Mouse (Mus musculus) bone marrow macrophage, adult 2 months (primary cell): ENCODE data around the gene Ppp1cb.

ENCODE experiments used
- CTCF ChIP-seq: IDR thresholded peaks from 2 replicates; pipeline ENCODE4 v1.5.1; 2012; ENCODE audit warnings: low read depth, mild to moderate bottlenecking, low read length, moderate library complexity
- POLR2A ChIP-seq: IDR thresholded peaks from 2 replicates; pipeline ENCODE4 v1.6.1; 2012; ENCODE audit warnings: mild to moderate bottlenecking, low read depth, low read length, borderline replicate concordance

DNA sequence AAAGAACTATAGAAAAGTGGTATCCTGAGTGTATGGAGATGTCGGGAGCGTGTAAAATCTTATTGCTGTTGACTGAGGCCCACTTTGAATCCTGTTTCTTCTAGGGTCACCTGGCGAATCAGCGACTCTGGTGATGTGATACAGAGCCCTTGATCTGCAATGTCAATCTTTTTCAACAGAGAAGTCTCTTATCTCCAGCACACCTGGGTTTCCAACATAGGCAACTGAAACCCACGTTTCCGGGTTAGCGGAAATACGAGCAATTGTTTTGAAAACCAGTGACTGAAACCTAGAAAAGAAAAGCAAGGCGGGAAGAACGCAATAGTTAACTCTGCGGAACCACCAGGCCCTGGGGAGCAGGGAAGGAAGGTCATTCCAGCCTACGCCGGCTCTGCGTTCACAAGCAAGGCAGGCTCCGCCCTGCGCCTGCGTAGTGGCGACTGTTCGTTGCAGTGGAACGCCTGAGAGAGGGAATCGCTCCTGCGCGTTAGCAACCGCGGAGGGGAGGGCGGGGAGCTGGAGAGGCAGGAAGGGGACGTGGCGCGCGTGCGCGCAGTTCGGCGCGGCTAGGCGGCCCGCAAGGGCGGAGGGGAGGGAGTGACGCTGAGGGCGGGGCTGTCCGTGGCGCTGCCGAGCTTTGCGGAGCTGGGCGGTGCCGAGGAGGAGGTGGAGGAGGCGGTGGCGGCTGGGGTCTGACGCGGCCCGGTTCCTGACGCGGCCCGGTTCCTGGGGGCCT is at the start of gene Ppp1cb:
- TF ChIP-seq CTCF = no peak
- no peak for TF ChIP-seq POLR2A
